Mouse (Mus musculus) myocyte (in vitro differentiated cells): ENCODE results near the gene Mrpl54.

Experiments used
- CEBPB ChIP-seq: IDR thresholded peaks from 2 replicates; pipeline ENCODE4 v1.6.1; 2011; ENCODE audit warnings: mild to moderate bottlenecking, moderate library complexity; ENCODE audit not compliant: poor library complexity, insufficient read depth, severe bottlenecking
- E2F4 ChIP-seq: IDR thresholded peaks from one replicate; pipeline ENCODE4 v1.6.1; 2011; ENCODE audit warnings: mild to moderate bottlenecking, control low read depth, moderate library complexity; ENCODE audit not compliant: insufficient read depth
- MAX ChIP-seq: IDR thresholded peaks from one replicate; pipeline ENCODE4 v1.6.1; 2011; ENCODE audit warnings: low read depth, mild to moderate bottlenecking, control low read depth
- MYOD1 ChIP-seq, 3 experiments: IDR thresholded peaks; one replicate each; pipeline ENCODE4 v1.6.1; 2011; ENCODE audit warnings: control low read depth in 2 of 3, low read depth in 2 of 3, mild to moderate bottlenecking in 2 of 3, moderate library complexity in 1 of 3; ENCODE audit not compliant: insufficient read length in 2 of 3, control insufficient read depth in 1 of 3
- MYOG ChIP-seq, 3 experiments: IDR thresholded peaks; one replicate each; pipeline ENCODE4 v1.6.1; 2011; ENCODE audit warnings: control low read depth in 2 of 3, low read depth in 2 of 3, mild to moderate bottlenecking in 2 of 3; ENCODE audit not compliant: insufficient read length in 2 of 3, control insufficient read depth in 1 of 3, insufficient read depth in 1 of 3
- POLR2A ChIP-seq: IDR thresholded peaks from one replicate; pipeline ENCODE4 v1.6.1; 2011; ENCODE audit warnings: low read depth, mild to moderate bottlenecking, control low read depth, moderate library complexity; ENCODE audit not compliant: insufficient read length
- POLR2AphosphoS2 ChIP-seq: IDR thresholded peaks from one replicate; pipeline ENCODE4 v1.6.1; 2011; ENCODE audit warnings: low read depth, control low read depth; ENCODE audit not compliant: insufficient read length
- REST ChIP-seq: IDR thresholded peaks from one replicate; pipeline ENCODE4 v1.6.1; 2011; ENCODE audit warnings: mild to moderate bottlenecking, control low read depth, moderate library complexity; ENCODE audit not compliant: insufficient read depth, insufficient read length
- SRF ChIP-seq: IDR thresholded peaks from one replicate; pipeline ENCODE4 v1.6.1; 2011; ENCODE audit warnings: low read depth; ENCODE audit not compliant: control insufficient read depth, insufficient read length
- TCF12 ChIP-seq: IDR thresholded peaks from one replicate; pipeline ENCODE4 v1.6.1; 2011; ENCODE audit warnings: mild to moderate bottlenecking, control low read depth; ENCODE audit not compliant: poor library complexity, insufficient read depth, severe bottlenecking
- USF1 ChIP-seq: IDR thresholded peaks from one replicate; pipeline ENCODE4 v1.6.1; 2011; ENCODE audit warnings: low read depth, mild to moderate bottlenecking, control low read depth, moderate library complexity

GRCm38 (mm10) chr10:81249442-81249841 lies 17.3 kb downstream of the Mrpl54 start:
- TF ChIP-seq POLR2A (no peak), USF1 (no peak), MAX (no peak), E2F4 (no peak), MYOG (IDR thresholded peaks at IDR 0.05; ENCODE audit: control insufficient read depth in 1 of 3, insufficient read depth in 1 of 3, insufficient read length in 2 of 3, low read depth in 2 of 3) (peak in 1 of 3 experiments; percentile 72), TCF12 (no peak), MYOD1 (IDR thresholded peaks at IDR 0.05; ENCODE audit: control insufficient read depth in 1 of 3, insufficient read length in 2 of 3, low read depth in 2 of 3) (peak in 1 of 3 experiments; percentile 70), SRF (no peak), REST (no peak), CEBPB (no peak), POLR2AphosphoS2 (no peak)
